8 mouse cellular contexts compared by ENCODE assay signal in the genomic region with DNA sequence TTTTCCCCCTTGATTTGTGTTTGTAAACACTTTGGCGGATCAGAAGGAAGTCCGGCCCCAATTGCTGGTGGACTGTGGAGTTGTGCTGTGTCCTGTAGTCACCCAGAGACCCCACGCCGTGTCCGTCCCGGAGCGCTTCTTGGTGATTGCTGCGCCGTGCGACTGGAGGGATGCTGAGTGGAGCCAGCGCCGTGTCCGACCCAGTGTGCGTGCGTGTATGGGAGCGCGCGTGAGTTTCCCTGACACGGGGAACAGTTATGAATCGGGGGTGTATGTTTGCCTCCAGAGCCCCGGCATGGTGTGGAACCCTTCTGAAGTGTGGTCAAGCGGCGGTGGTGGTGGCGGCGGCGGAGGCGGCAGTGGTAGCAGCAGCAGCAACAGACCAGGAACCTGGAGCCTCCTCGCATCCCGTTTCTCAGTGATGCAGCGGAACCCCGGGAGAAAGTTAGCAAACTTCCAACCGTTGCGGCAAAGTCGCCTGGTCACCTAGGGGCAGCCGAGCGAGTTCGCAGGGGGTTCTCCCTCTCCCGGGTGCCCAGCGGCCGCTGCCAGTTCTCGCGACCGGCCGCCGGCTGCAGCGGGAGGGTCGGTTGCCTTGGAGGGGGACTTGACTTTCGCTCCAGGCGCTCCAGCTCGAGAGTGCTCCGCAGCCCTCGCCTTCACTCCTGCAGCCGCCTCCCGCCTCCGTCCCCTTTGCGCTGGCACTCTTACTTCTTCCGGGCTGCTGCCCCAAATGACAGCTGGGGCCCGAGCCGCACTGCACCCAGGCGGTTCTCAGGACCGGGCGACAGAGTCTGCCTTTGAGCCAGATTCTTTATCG. TPM values are rescaled to one million over a fixed set of nuclear protein-coding genes. Genes with fewer than 3 reads are reported as not detected.
DNase-seq lines count a peak whose midpoint lies in the region; ATAC-seq lines count a peak whose summit lies in the region.

No protein-coding gene starts in this region.

- H3K27ac ChIP-seq in liver, embryonic 15.5 days (replicated peaks): no peak overlapping the region
- H3K27ac ChIP-seq in neural tube, embryonic 12.5 days: no peak overlapping the region

- no peak for ATAC-seq in liver, embryonic 15.5 days (ENCODE audit: insufficient read depth)
- ATAC-seq in neural tube, embryonic 12.5 days (ENCODE audit: low FRiP score, low read depth): peak; percentile 73

- WGBS in liver, embryonic 15.5 days (ENCODE audit: insufficient replicate concordance): 1% methylated on average over 63 of the region's 63 CpGs
- WGBS in neural tube, embryonic 12.5 days: under 1% methylated on average over 63 of the region's 63 CpGs

- DNase-seq in ovary, postnatal 10 days (ENCODE audit: low spot score): peak; percentile 15
- no peak for DNase-seq in ovary, adult 18-20 months (ENCODE audit: low spot score)
- peak; percentile 44 for DNase-seq in cerebellum, adult 8-10 months
- DNase-seq in gastrocnemius, postnatal 10 days: peak; percentile 67
- DNase-seq in induced T-regulatory cell, adult 2 months (ENCODE audit: low read depth): peak; percentile 16
- peak; percentile 18 to 23 for DNase-seq in urinary bladder, postnatal 36 days (ENCODE audit: low spot score in 2 of 2)

- H3K36me3 ChIP-seq in liver, embryonic 15.5 days (replicated peaks): no peaks in the 10 kb centered on the region
- H3K36me3 ChIP-seq in neural tube, embryonic 12.5 days: no peaks in the 10 kb centered on the region

- peaks cover 14% of the 10 kb centered on the region for H3K4me1 ChIP-seq in liver, embryonic 15.5 days (replicated peaks)
- peaks cover 41% of the 10 kb centered on the region for H3K4me1 ChIP-seq in neural tube, embryonic 12.5 days

- H3K9me3 ChIP-seq in liver, embryonic 15.5 days (replicated peaks): no peaks in the 10 kb centered on the region
- H3K9me3 ChIP-seq in neural tube, embryonic 12.5 days: no peaks in the 10 kb centered on the region

- peak overlapping the region; percentile 38 for H3K4me3 ChIP-seq in liver, embryonic 15.5 days (replicated peaks)
- H3K4me3 ChIP-seq in neural tube, embryonic 12.5 days: peak overlapping the region; percentile 52

- no peak overlapping the region for H3K9ac ChIP-seq in liver, embryonic 15.5 days
- peak overlapping the region; percentile 58 for H3K9ac ChIP-seq in neural tube, embryonic 12.5 days

- H3K4me2 ChIP-seq in liver, embryonic 15.5 days: peak overlapping the region; percentile 65
- H3K4me2 ChIP-seq in neural tube, embryonic 12.5 days (replicated peaks): peak overlapping the region; percentile 95

- H3K27me3 ChIP-seq in liver, embryonic 15.5 days: peaks cover 90% of the 10 kb centered on the region
- peaks cover 63% of the 10 kb centered on the region for H3K27me3 ChIP-seq in neural tube, embryonic 12.5 days (replicated peaks)

RNA-seq across cellular contexts. Expression of a gene that starts 0.7 kb away (rescaled TPM):
- total RNA-seq in gastrocnemius, postnatal 10 days (2021): 10 to 100 TPM in 1 of 2 experiments, 1 to 10 TPM in 1; 9.7 to 16.3 TPM
- polyA plus RNA-seq in liver, embryonic 15.5 days (2015; fragmentation: Nextera tagmentation; extraction: Ambion mirVana): 0.22 and 0.33 TPM in 2 replicates
- 13.0 and 14.7 TPM in 2 replicates for polyA plus RNA-seq in neural tube, embryonic 12.5 days (2016; fragmentation: Nextera tagmentation; extraction: Ambion mirVana)

Comparison
In these comparisons a context has a peak if more than half of its experiments do, and no peak if none do; other contexts are left out.
1. RNA of a gene that starts 0.7 kb away (polyA plus RNA-seq): 13.0 to 14.7 TPM in neural tube, embryonic 12.5 days; 0.22 to 0.33 TPM in liver, embryonic 15.5 days; every median in the first group is over 10 times any median in the second.